19 mouse cellular contexts compared by ENCODE assay signal in the genomic region with DNA sequence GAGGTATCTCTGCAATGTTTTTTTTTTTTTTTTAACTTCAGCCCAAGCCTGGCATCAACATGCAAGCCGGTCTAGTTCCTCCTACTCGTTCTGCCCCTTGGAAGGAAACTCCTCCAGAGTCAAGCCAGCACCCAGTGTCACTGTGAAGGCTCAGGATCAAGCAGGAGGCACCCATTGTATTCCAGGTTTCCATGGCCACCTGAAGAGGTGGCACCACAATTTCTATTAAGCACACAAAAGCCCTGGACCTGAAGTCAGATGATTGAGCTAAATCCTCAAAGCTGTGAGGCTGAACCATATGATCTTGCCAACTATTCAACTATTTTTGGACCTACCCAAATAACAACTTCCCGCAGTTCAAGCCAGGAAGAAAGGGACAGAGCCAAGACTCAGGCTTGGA.
DNase-seq lines count a peak whose midpoint lies in the region; ATAC-seq and TF ChIP-seq lines count a peak whose summit lies in the region.
"Had no signal": no experiment of that assay in that cellular context is flagged by ENCODE, and none has a peak within 500 bp of the region (broad histone marks: within the 10 kb centered on the region; RNA-seq: fewer than 3 reads in every experiment).

No protein-coding gene starts in this region.

- no peak for TF ChIP-seq POLR2A in brain, embryonic 14.5 days (IDR thresholded peaks at IDR 0.05; ENCODE audit: borderline replicate concordance, extremely low read depth, insufficient read depth, insufficient read length, poor library complexity, severe bottlenecking)

- H3K27me3 ChIP-seq in forebrain, embryonic 16.5 days (replicated peaks; ENCODE audit: control insufficient read depth, insufficient read depth, low read length): no peaks in the 10 kb centered on the region
- H3K27me3 ChIP-seq in forebrain, embryonic 10.5 days (ENCODE audit: poor library complexity, severe bottlenecking): no peaks in the 10 kb centered on the region
- H3K27me3 ChIP-seq in midbrain, embryonic 16.5 days (ENCODE audit: control insufficient read depth, insufficient read depth, low read depth, low read length): no peaks in the 10 kb centered on the region
- H3K27me3 ChIP-seq in midbrain, embryonic 14.5 days (ENCODE audit: control insufficient read depth, insufficient read depth, low read length): no peaks in the 10 kb centered on the region
- no peaks in the 10 kb centered on the region for H3K27me3 ChIP-seq in intestine, embryonic 15.5 days (replicated peaks)
- H3K27me3 ChIP-seq: embryonic facial prominence, embryonic 13.5 days; heart, embryonic 13.5 days; kidney, embryonic 15.5 days; limb, embryonic 15.5 days; neural tube, embryonic 12.5 days had no signal

- H3K9ac ChIP-seq in forebrain, embryonic 16.5 days (replicated peaks; ENCODE audit: low read depth, low read length): no peak overlapping the region
- H3K9ac ChIP-seq in midbrain, embryonic 16.5 days (ENCODE audit: low read depth, low read length): no peak overlapping the region
- H3K9ac ChIP-seq in midbrain, embryonic 14.5 days (replicated peaks; ENCODE audit: low read length): no peak overlapping the region
- no peak overlapping the region for H3K9ac ChIP-seq in intestine, embryonic 15.5 days
- H3K9ac ChIP-seq: embryonic facial prominence, embryonic 13.5 days; heart, embryonic 13.5 days; kidney, embryonic 15.5 days; limb, embryonic 15.5 days; neural tube, embryonic 12.5 days had no signal

- no peaks in the 10 kb centered on the region for H3K36me3 ChIP-seq in forebrain, embryonic 16.5 days (ENCODE audit: control insufficient read depth, insufficient read depth)
- H3K36me3 ChIP-seq in forebrain, embryonic 10.5 days (replicated peaks): no peaks in the 10 kb centered on the region
- H3K36me3 ChIP-seq in midbrain, embryonic 16.5 days (ENCODE audit: control insufficient read depth, insufficient read depth, low read length): no peaks in the 10 kb centered on the region
- H3K36me3 ChIP-seq in midbrain, embryonic 14.5 days (ENCODE audit: control insufficient read depth, insufficient read depth, low read length): no peaks in the 10 kb centered on the region
- no peaks in the 10 kb centered on the region for H3K36me3 ChIP-seq in intestine, embryonic 15.5 days
- H3K36me3 ChIP-seq: embryonic facial prominence, embryonic 13.5 days; heart, embryonic 13.5 days; kidney, embryonic 15.5 days; limb, embryonic 15.5 days; neural tube, embryonic 12.5 days had no signal

- peak; percentile 57; the same call in 1 of the 2 replicates for ATAC-seq in forebrain, embryonic 16.5 days
- peak; percentile 73 for ATAC-seq in midbrain, embryonic 16.5 days
- ATAC-seq in midbrain, embryonic 14.5 days (ENCODE audit: low FRiP score, low TSS enrichment): no peak
- no peak for ATAC-seq in intestine, embryonic 15.5 days
- ATAC-seq: intestine, embryonic 16.5 days had no signal

- no peaks in the 10 kb centered on the region for H3K9me3 ChIP-seq in forebrain, embryonic 16.5 days (ENCODE audit: control insufficient read depth, low read length)
- H3K9me3 ChIP-seq in forebrain, embryonic 10.5 days: no peaks in the 10 kb centered on the region
- no peaks in the 10 kb centered on the region for H3K9me3 ChIP-seq in midbrain, embryonic 16.5 days (replicated peaks; ENCODE audit: control insufficient read depth, low read length, poor library complexity, severe bottlenecking)
- no peaks in the 10 kb centered on the region for H3K9me3 ChIP-seq in midbrain, embryonic 14.5 days (ENCODE audit: control insufficient read depth, low read length)
- H3K9me3 ChIP-seq in intestine, embryonic 15.5 days: no peaks in the 10 kb centered on the region
- H3K9me3 ChIP-seq: embryonic facial prominence, embryonic 13.5 days; heart, embryonic 13.5 days; kidney, embryonic 15.5 days; limb, embryonic 15.5 days; neural tube, embryonic 12.5 days had no signal

- no peak overlapping the region for H3K4me2 ChIP-seq in forebrain, embryonic 16.5 days (ENCODE audit: low read length)
- H3K4me2 ChIP-seq in midbrain, embryonic 16.5 days (ENCODE audit: low read length): no peak overlapping the region
- H3K4me2 ChIP-seq in midbrain, embryonic 14.5 days (ENCODE audit: low read length): no peak overlapping the region
- H3K4me2 ChIP-seq in intestine, embryonic 15.5 days (replicated peaks): no peak overlapping the region
- H3K4me2 ChIP-seq: embryonic facial prominence, embryonic 13.5 days; heart, embryonic 13.5 days; kidney, embryonic 15.5 days; limb, embryonic 15.5 days; neural tube, embryonic 12.5 days had no signal

- H3K4me1 ChIP-seq in forebrain, embryonic 16.5 days (replicated peaks; ENCODE audit: control insufficient read depth, insufficient read depth, low read length): peaks cover 15% of the 10 kb centered on the region
- 0 out of 2 replicates have a peak, but pooled peaks cover 5% of the 10 kb centered on the region for H3K4me1 ChIP-seq in forebrain, embryonic 10.5 days
- peaks cover 8% of the 10 kb centered on the region for H3K4me1 ChIP-seq in midbrain, embryonic 16.5 days (ENCODE audit: control insufficient read depth, insufficient read depth, low read length)
- peaks cover 5% of the 10 kb centered on the region; the same call in 1 of the 2 replicates for H3K4me1 ChIP-seq in midbrain, embryonic 14.5 days (ENCODE audit: control insufficient read depth, insufficient read depth, low read length)
- no peaks in the 10 kb centered on the region for H3K4me1 ChIP-seq in intestine, embryonic 15.5 days (replicated peaks)
- H3K4me1 ChIP-seq: embryonic facial prominence, embryonic 13.5 days; heart, embryonic 13.5 days; kidney, embryonic 15.5 days; limb, embryonic 15.5 days; neural tube, embryonic 12.5 days had no signal

- WGBS in forebrain, embryonic 16.5 days: 30% methylated on average over 3 of the region's 3 CpGs
- 60% methylated on average over 3 of the region's 3 CpGs for WGBS in forebrain, embryonic 10.5 days
- 29% methylated on average over 3 of the region's 3 CpGs for WGBS in midbrain, embryonic 16.5 days
- 38% methylated on average over 3 of the region's 3 CpGs for WGBS in midbrain, embryonic 14.5 days
- 73% methylated on average over 3 of the region's 3 CpGs for WGBS in intestine, embryonic 15.5 days

- TF ChIP-seq CTCF in brain, embryonic 14.5 days (IDR thresholded peaks at IDR 0.05; ENCODE audit: borderline replicate concordance, extremely low read depth, insufficient read depth, insufficient read length): no peak

- no peak overlapping the region for H3K4me3 ChIP-seq in forebrain, embryonic 16.5 days (replicated peaks; ENCODE audit: low read length)
- no peak overlapping the region for H3K4me3 ChIP-seq in forebrain, embryonic 10.5 days
- no peak overlapping the region for H3K4me3 ChIP-seq in midbrain, embryonic 16.5 days (ENCODE audit: low read depth, low read length)
- H3K4me3 ChIP-seq in midbrain, embryonic 14.5 days (replicated peaks; ENCODE audit: low read depth, low read length): no peak overlapping the region
- no peak overlapping the region for H3K4me3 ChIP-seq in intestine, embryonic 15.5 days (replicated peaks)
- H3K4me3 ChIP-seq: embryonic facial prominence, embryonic 13.5 days; gastrocnemius, adult 2 months; heart, embryonic 13.5 days; kidney, embryonic 15.5 days; limb, embryonic 15.5 days; neural tube, embryonic 12.5 days had no signal

- H3K27ac ChIP-seq in forebrain, embryonic 16.5 days (ENCODE audit: low read length): no peak overlapping the region
- no peak overlapping the region for H3K27ac ChIP-seq in forebrain, embryonic 10.5 days
- no peak overlapping the region for H3K27ac ChIP-seq in midbrain, embryonic 16.5 days (ENCODE audit: low read length)
- H3K27ac ChIP-seq in midbrain, embryonic 14.5 days (replicated peaks; ENCODE audit: low read depth, low read length): no peak overlapping the region
- H3K27ac ChIP-seq in intestine, embryonic 15.5 days: no peak overlapping the region
- H3K27ac ChIP-seq: embryonic facial prominence, embryonic 13.5 days; gastrocnemius, adult 2 months; heart, embryonic 13.5 days; kidney, embryonic 15.5 days; limb, embryonic 15.5 days; neural tube, embryonic 12.5 days had no signal

- no peak for DNase-seq in forebrain, embryonic 10.5 days (ENCODE audit: extremely low spot score, low spot score)
- peak; percentile 43 for DNase-seq in layer of hippocampus, adult 11-12 months (ENCODE audit: low spot score)
- no peak for DNase-seq in layer of hippocampus, postnatal 25 days (ENCODE audit: extremely low spot score in 1 of 2, low spot score in 1 of 2)
- no peak for DNase-seq in midbrain, embryonic 14.5 days
- DNase-seq in brain, embryonic 14.5 days (ENCODE audit: low read depth): peak; percentile 70
- DNase-seq: adrenal gland, adult 8-10 months; cerebellum, adult 18-20 months; gastrocnemius, adult 2 months; heart, postnatal 4 days; thymus, adult 18-20 months had no signal

Comparison
In these comparisons a context has a peak if more than half of its experiments do, and no peak if none do; other contexts are left out.
1. ATAC-seq: peak in forebrain, embryonic 16.5 days (single experiment) and midbrain, embryonic 16.5 days (single experiment); none in midbrain, embryonic 14.5 days (single experiment) and intestine, embryonic 15.5 days (single experiment).
2. DNase-seq: peak in layer of hippocampus, adult 11-12 months (single experiment) and brain, embryonic 14.5 days (single experiment); none in forebrain, embryonic 10.5 days (single experiment), layer of hippocampus, postnatal 25 days (0 of 2) and midbrain, embryonic 14.5 days (single experiment).